Mouse (Mus musculus) C2C12 (cell line): ENCODE results near the gene Rcl1.

ENCODE experiments used
- CEBPB ChIP-seq: IDR thresholded peaks from one replicate; pipeline ENCODE4 v1.6.1; 2011; ENCODE audit warnings: low read depth, mild to moderate bottlenecking, control low read depth, moderate library complexity
- CTCF ChIP-seq: IDR thresholded peaks from one replicate; pipeline ENCODE4 v1.5.1; 2011; ENCODE audit not compliant: control insufficient read depth, insufficient read depth, insufficient read length
- MYOD1 ChIP-seq: IDR thresholded peaks from one replicate; pipeline ENCODE4 v1.6.1; 2011; ENCODE audit warnings: low read depth; ENCODE audit not compliant: control insufficient read depth, insufficient read length
- MYOG ChIP-seq: IDR thresholded peaks from one replicate; pipeline ENCODE4 v1.6.1; 2011; ENCODE audit not compliant: control insufficient read depth, insufficient read length; ENCODE audit errors: extremely low read depth
- USF1 ChIP-seq: IDR thresholded peaks from one replicate; pipeline ENCODE4 v1.6.1; 2011; ENCODE audit warnings: low read depth, mild to moderate bottlenecking, control low read depth, moderate library complexity

- TF ChIP-seq CEBPB (no peak), CTCF (no peak), MYOG (no peak), MYOD1 (no peak), USF1 (no peak)
Observed at GRCm38 (mm10) chr19:29058741-29059140, 42.4 kb upstream of the Rcl1 start.
